In the genomic region with DNA sequence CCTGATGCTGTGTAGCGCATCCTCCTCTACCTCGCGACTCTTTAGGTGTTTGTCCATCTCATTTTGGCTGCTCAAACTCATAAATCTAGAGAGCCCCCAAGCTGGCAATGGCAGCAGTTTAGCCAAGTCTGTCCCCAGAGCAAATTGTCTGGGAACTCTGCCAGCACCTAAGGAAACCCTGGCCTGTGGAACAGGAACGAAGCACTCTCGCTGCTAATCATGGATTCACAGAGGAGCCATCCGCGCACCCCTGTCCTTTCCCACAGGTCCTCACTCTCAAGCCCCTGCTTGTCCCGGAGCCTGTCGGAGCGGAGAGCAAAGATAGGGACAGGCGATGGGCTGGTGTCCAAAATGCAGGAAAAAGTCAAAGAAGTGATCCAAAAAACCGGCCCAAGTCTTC, we compare ENCODE assay signal across 9 mouse cellular contexts.
DNase-seq lines count a peak whose midpoint lies in the region; ATAC-seq lines count a peak whose summit lies in the region.
"Had no signal": no experiment of that assay in that cellular context is flagged by ENCODE, and none has a peak within 500 bp of the region (broad histone marks: within the 10 kb centered on the region; RNA-seq: fewer than 3 reads in every experiment).

No protein-coding gene starts in this region.

- H3K27me3 ChIP-seq in hindbrain, embryonic 13.5 days, result no peaks in the 10 kb centered on the region
- no peaks in the 10 kb centered on the region for H3K27me3 ChIP-seq in hindbrain, embryonic 16.5 days (replicated peaks; ENCODE audit: control insufficient read depth, insufficient read depth, low read length)
- no peaks in the 10 kb centered on the region for H3K27me3 ChIP-seq in heart, embryonic 15.5 days
- H3K27me3 ChIP-seq in forebrain, embryonic 11.5 days (ENCODE audit: control insufficient read depth, insufficient read depth, low read length), result no peaks in the 10 kb centered on the region

- H3K27ac ChIP-seq in hindbrain, embryonic 13.5 days, result no peak overlapping the region
- no peak overlapping the region for H3K27ac ChIP-seq in hindbrain, embryonic 16.5 days (ENCODE audit: low read depth, low read length)
- H3K27ac ChIP-seq in heart, embryonic 15.5 days, result peak overlapping the region; percentile 53
- H3K27ac ChIP-seq in forebrain, embryonic 11.5 days (ENCODE audit: low read depth, low read length), result no peak overlapping the region

- DNase-seq in urinary bladder, postnatal 14 days (ENCODE audit: low spot score), result peak; percentile 49
- no peak for DNase-seq in urinary bladder, postnatal 10 days (ENCODE audit: low spot score)
- DNase-seq in frontal cortex, adult 2 months (ENCODE audit: extremely low spot score in 1 of 2, low spot score in 1 of 2), result no peak
- no peak for DNase-seq in ovary, postnatal 36 days (ENCODE audit: low spot score)
- DNase-seq in forebrain, embryonic 11.5 days (ENCODE audit: low spot score), result no peak

- 0 out of 2 replicates have a peak, but pooled peaks have one; percentile 21 for ATAC-seq in hindbrain, embryonic 13.5 days (ENCODE audit: low FRiP score)
- no peak; the same call in 1 of the 2 replicates for ATAC-seq in hindbrain, embryonic 16.5 days
- ATAC-seq in heart, embryonic 15.5 days (replicated peaks; ENCODE audit: insufficient number of reproducible peaks, insufficient read depth, low FRiP score, low read depth), result peak; percentile 56; the same call in 1 of the 2 replicates
- ATAC-seq in forebrain, embryonic 11.5 days (replicated peaks; ENCODE audit: low FRiP score), result no peak

- H3K9ac ChIP-seq in hindbrain, embryonic 13.5 days, result no peak overlapping the region
- H3K9ac ChIP-seq in hindbrain, embryonic 16.5 days (ENCODE audit: low read depth, low read length), result no peak overlapping the region
- no peak overlapping the region for H3K9ac ChIP-seq in heart, embryonic 15.5 days
- no peak overlapping the region for H3K9ac ChIP-seq in forebrain, embryonic 11.5 days (ENCODE audit: low read length)

- no peak overlapping the region for H3K4me2 ChIP-seq in hindbrain, embryonic 13.5 days
- H3K4me2 ChIP-seq in hindbrain, embryonic 16.5 days (ENCODE audit: low read length), result no peak overlapping the region
- no peak overlapping the region for H3K4me2 ChIP-seq in heart, embryonic 15.5 days
- no peak overlapping the region for H3K4me2 ChIP-seq in forebrain, embryonic 11.5 days (ENCODE audit: low read depth, low read length, severe bottlenecking)

- WGBS in hindbrain, embryonic 13.5 days, result 69% methylated on average over 12 of the region's 12 CpGs
- WGBS in hindbrain, embryonic 16.5 days, result 52% methylated on average over 12 of the region's 12 CpGs
- 30% methylated on average over 12 of the region's 12 CpGs for WGBS in heart, embryonic 15.5 days
- 91% methylated on average over 12 of the region's 12 CpGs for WGBS in forebrain, embryonic 11.5 days

- H3K9me3 ChIP-seq in hindbrain, embryonic 13.5 days, result no peaks in the 10 kb centered on the region
- H3K9me3 ChIP-seq in hindbrain, embryonic 16.5 days (ENCODE audit: control insufficient read depth, low read length), result no peaks in the 10 kb centered on the region
- no peaks in the 10 kb centered on the region for H3K9me3 ChIP-seq in heart, embryonic 15.5 days (replicated peaks)
- H3K9me3 ChIP-seq in forebrain, embryonic 11.5 days (ENCODE audit: control insufficient read depth, low read length), result no peaks in the 10 kb centered on the region

- H3K36me3 ChIP-seq in hindbrain, embryonic 13.5 days, result no peaks in the 10 kb centered on the region
- no peaks in the 10 kb centered on the region for H3K36me3 ChIP-seq in hindbrain, embryonic 16.5 days (ENCODE audit: control insufficient read depth, insufficient read depth, low read length)
- H3K36me3 ChIP-seq in heart, embryonic 15.5 days, result no peaks in the 10 kb centered on the region
- H3K36me3 ChIP-seq in forebrain, embryonic 11.5 days (ENCODE audit: control insufficient read depth, insufficient read depth, low read length), result no peaks in the 10 kb centered on the region

- peaks cover 30% of the 10 kb centered on the region for H3K4me1 ChIP-seq in hindbrain, embryonic 13.5 days (replicated peaks)
- peaks cover 6% of the 10 kb centered on the region for H3K4me1 ChIP-seq in hindbrain, embryonic 16.5 days (ENCODE audit: control insufficient read depth, insufficient read depth, low read depth, low read length)
- peaks cover 45% of the 10 kb centered on the region for H3K4me1 ChIP-seq in heart, embryonic 15.5 days (replicated peaks)
- peaks cover 5% of the 10 kb centered on the region; the same call in 1 of the 2 replicates for H3K4me1 ChIP-seq in forebrain, embryonic 11.5 days (replicated peaks; ENCODE audit: control insufficient read depth, insufficient read depth, low read length)

- no peak overlapping the region for H3K4me3 ChIP-seq in hindbrain, embryonic 13.5 days
- H3K4me3 ChIP-seq in hindbrain, embryonic 16.5 days (ENCODE audit: low read length), result no peak overlapping the region
- no peak overlapping the region for H3K4me3 ChIP-seq in heart, embryonic 15.5 days
- no peak overlapping the region for H3K4me3 ChIP-seq in forebrain, embryonic 11.5 days (ENCODE audit: low read depth, low read length)
- H3K4me3 ChIP-seq: myocyte had no signal

Comparison
In these comparisons a context has a peak if more than half of its experiments do, and no peak if none do; other contexts are left out.
1. ATAC-seq: peak in hindbrain, embryonic 13.5 days (single experiment) and heart, embryonic 15.5 days (single experiment); none in hindbrain, embryonic 16.5 days (single experiment) and forebrain, embryonic 11.5 days (single experiment).